Mouse (Mus musculus): ENCODE data around the gene Supt5.

- TF ChIP-seq POLR2A (IDR thresholded peaks at IDR 0.05; ENCODE audit: low read depth, low read length) = no peak
- TF ChIP-seq CTCF (IDR thresholded peaks at IDR 0.05; ENCODE audit: borderline replicate concordance, insufficient read depth, low read length) = no peak
Measured at GRCm38 (mm10) chr7:28362441-28363060, 24.0 kb upstream of the Supt5 start.

Measured in embryonic fibroblast, embryonic 13.5 days (primary cell).